Mouse (Mus musculus): ENCODE data around the gene Slc45a1. TPM values are rescaled to one million over a fixed set of nuclear protein-coding genes. Genes with fewer than 3 reads are reported as not detected.

Slc45a1 gene
- polyA plus RNA-seq, 1 experiment from 2014 or later = 0.80 TPM

- Histone ChIP-seq H3K9ac (no peak overlapping the region), H3K27ac (no peak overlapping the region), H3K27me3 (replicated peaks) (no peaks in the 10 kb centered on the region), H3K9me3 (no peaks in the 10 kb centered on the region), H3K4me1 (replicated peaks) (peaks cover 19% of the 10 kb centered on the region), H3K4me2 (replicated peaks) (no peak overlapping the region), H3K36me3 (no peaks in the 10 kb centered on the region), H3K4me3 (replicated peaks) (no peak overlapping the region)
- ATAC-seq = no peak
- 48% methylated on average over 1 of the region's 1 CpGs for WGBS
Observed at GRCm38 (mm10) chr4:150598686-150599085, 53.3 kb downstream of the Slc45a1 start.

GRCm38 (mm10) chr4:150595991-150596390 lies 56.0 kb downstream of the Slc45a1 start:
- Histone ChIP-seq H3K27me3 (replicated peaks) (no peaks in the 10 kb centered on the region), H3K9me3 (no peaks in the 10 kb centered on the region), H3K4me3 (replicated peaks) (no peak overlapping the region), H3K27ac (no peak overlapping the region), H3K4me1 (replicated peaks) (peaks cover 32% of the 10 kb centered on the region), H3K36me3 (no peaks in the 10 kb centered on the region), H3K4me2 (replicated peaks) (no peak overlapping the region), H3K9ac (no peak overlapping the region)
- WGBS = 67% methylated on average over 5 of the region's 5 CpGs
- no peak for ATAC-seq

GRCm38 (mm10) chr4:150595071-150595470 lies 56.9 kb downstream of the Slc45a1 start:
- no peak overlapping the region for H3K27ac ChIP-seq
- no peaks in the 10 kb centered on the region for H3K36me3 ChIP-seq
- ATAC-seq = no peak
- no peaks in the 10 kb centered on the region for H3K27me3 ChIP-seq (replicated peaks)
- no peak overlapping the region for H3K9ac ChIP-seq
- H3K4me3 ChIP-seq (replicated peaks) = no peak overlapping the region
- no peak overlapping the region for H3K4me2 ChIP-seq (replicated peaks)
- H3K9me3 ChIP-seq = no peaks in the 10 kb centered on the region
- H3K4me1 ChIP-seq (replicated peaks) = peaks cover 39% of the 10 kb centered on the region
- 61% methylated on average over 3 of the region's 3 CpGs for WGBS

- whole genome bisulfite sequencing = 87% methylated on average over 4 of the region's 4 CpGs
- Histone ChIP-seq H3K36me3 (no peaks in the 10 kb centered on the region), H3K4me1 (replicated peaks) (peaks cover 33% of the 10 kb centered on the region), H3K4me2 (replicated peaks) (no peak overlapping the region), H3K27ac (no peak overlapping the region), H3K27me3 (replicated peaks) (no peaks in the 10 kb centered on the region), H3K9me3 (no peaks in the 10 kb centered on the region), H3K9ac (no peak overlapping the region), H3K4me3 (replicated peaks) (no peak overlapping the region)
- ATAC-seq = no peak
Observed at GRCm38 (mm10) chr4:150594298-150594829, 57.6 kb downstream of the Slc45a1 start.

GRCm38 (mm10) chr4:150593473-150594217 lies 58.3 kb downstream of the Slc45a1 start:
- H3K4me1 ChIP-seq (replicated peaks) = peaks cover 30% of the 10 kb centered on the region
- H3K36me3 ChIP-seq = no peaks in the 10 kb centered on the region
- no peak overlapping the region for H3K9ac ChIP-seq
- H3K4me2 ChIP-seq (replicated peaks) = no peak overlapping the region
- no peak for ATAC-seq
- H3K27me3 ChIP-seq (replicated peaks) = no peaks in the 10 kb centered on the region
- H3K27ac ChIP-seq = 0 out of 2 replicates have a peak overlapping the region, but pooled peaks have one; percentile 2
- H3K9me3 ChIP-seq = no peaks in the 10 kb centered on the region
- 66% methylated on average over 4 of the region's 4 CpGs for WGBS
- no peak overlapping the region for H3K4me3 ChIP-seq (replicated peaks)

- no peaks in the 10 kb centered on the region for H3K27me3 ChIP-seq (replicated peaks)
- ATAC-seq = peak; percentile 14; the same call in 1 of the 2 replicates
- H3K9ac ChIP-seq = no peak overlapping the region
- WGBS = 43% methylated on average over 6 of the region's 6 CpGs
- no peaks in the 10 kb centered on the region for H3K9me3 ChIP-seq
- no peak overlapping the region for H3K4me3 ChIP-seq (replicated peaks)
- H3K36me3 ChIP-seq = no peaks in the 10 kb centered on the region
- H3K27ac ChIP-seq = 0 out of 2 replicates have a peak overlapping the region, but pooled peaks have one; percentile 7
- peaks cover 30% of the 10 kb centered on the region for H3K4me1 ChIP-seq (replicated peaks)
- no peak overlapping the region for H3K4me2 ChIP-seq (replicated peaks)
Observed at GRCm38 (mm10) chr4:150592087-150592486, 59.9 kb downstream of the Slc45a1 start.

GRCm38 (mm10) chr4:150591602-150592001 lies 60.4 kb downstream of the Slc45a1 start:
- H3K9ac ChIP-seq = no peak overlapping the region
- H3K27ac ChIP-seq = 0 out of 2 replicates have a peak overlapping the region, but pooled peaks have one; percentile 18
- no peaks in the 10 kb centered on the region for H3K9me3 ChIP-seq
- no peaks in the 10 kb centered on the region for H3K36me3 ChIP-seq
- no peak overlapping the region for H3K4me2 ChIP-seq (replicated peaks)
- H3K4me1 ChIP-seq (replicated peaks) = peaks cover 34% of the 10 kb centered on the region
- H3K4me3 ChIP-seq (replicated peaks) = no peak overlapping the region
- H3K27me3 ChIP-seq (replicated peaks) = no peaks in the 10 kb centered on the region
- 50% methylated on average over 4 of the region's 4 CpGs for WGBS
- no peak for ATAC-seq

- H3K9ac ChIP-seq = no peak overlapping the region
- ATAC-seq = no peak
- no peaks in the 10 kb centered on the region for H3K27me3 ChIP-seq (replicated peaks)
- no peaks in the 10 kb centered on the region for H3K36me3 ChIP-seq
- H3K4me2 ChIP-seq (replicated peaks) = no peak overlapping the region
- no peak overlapping the region for H3K27ac ChIP-seq
- no peaks in the 10 kb centered on the region for H3K9me3 ChIP-seq
- no peak overlapping the region for H3K4me3 ChIP-seq (replicated peaks)
- WGBS = 35% methylated on average over 3 of the region's 3 CpGs
- H3K4me1 ChIP-seq (replicated peaks) = peaks cover 36% of the 10 kb centered on the region
Observed at GRCm38 (mm10) chr4:150590621-150591282, 61.2 kb downstream of the Slc45a1 start.

GRCm38 (mm10) chr4:150588300-150588621 lies 63.7 kb downstream of the Slc45a1 start:
- Histone ChIP-seq H3K4me3 (replicated peaks) (no peak overlapping the region), H3K27me3 (replicated peaks) (no peaks in the 10 kb centered on the region), H3K4me2 (replicated peaks) (no peak overlapping the region), H3K27ac (no peak overlapping the region), H3K9me3 (no peaks in the 10 kb centered on the region), H3K9ac (no peak overlapping the region), H3K4me1 (replicated peaks) (peaks cover 56% of the 10 kb centered on the region), H3K36me3 (no peaks in the 10 kb centered on the region)
- WGBS = 62% methylated on average over 2 of the region's 2 CpGs
- ATAC-seq = no peak

- 0 out of 2 replicates have a peak overlapping the region, but pooled peaks have one; percentile 15 for H3K4me2 ChIP-seq (replicated peaks)
- no peak overlapping the region for H3K4me3 ChIP-seq (replicated peaks)
- no peaks in the 10 kb centered on the region for H3K36me3 ChIP-seq
- H3K27me3 ChIP-seq (replicated peaks) = no peaks in the 10 kb centered on the region
- 51% methylated on average over 8 of the region's 8 CpGs for WGBS
- no peak for ATAC-seq
- H3K27ac ChIP-seq = no peak overlapping the region
- H3K9me3 ChIP-seq = no peaks in the 10 kb centered on the region
- H3K4me1 ChIP-seq (replicated peaks) = peaks cover 60% of the 10 kb centered on the region
- no peak overlapping the region for H3K9ac ChIP-seq
Observed at GRCm38 (mm10) chr4:150587597-150588299, 64.2 kb downstream of the Slc45a1 start.

- no peak for ATAC-seq
- Histone ChIP-seq H3K36me3 (no peaks in the 10 kb centered on the region), H3K4me1 (replicated peaks) (peaks cover 63% of the 10 kb centered on the region), H3K9me3 (no peaks in the 10 kb centered on the region), H3K4me3 (replicated peaks) (no peak overlapping the region), H3K9ac (no peak overlapping the region), H3K27ac (no peak overlapping the region), H3K4me2 (replicated peaks) (no peak overlapping the region), H3K27me3 (replicated peaks) (no peaks in the 10 kb centered on the region)
- 73% methylated on average over 5 of the region's 5 CpGs for WGBS
Observed at GRCm38 (mm10) chr4:150586275-150586674, 65.7 kb downstream of the Slc45a1 start.

- 91% methylated on average over 2 of the region's 2 CpGs for WGBS
- H3K27me3 ChIP-seq (replicated peaks) = no peaks in the 10 kb centered on the region
- no peak for ATAC-seq
- H3K4me1 ChIP-seq (replicated peaks) = peaks cover 65% of the 10 kb centered on the region
- H3K36me3 ChIP-seq = no peaks in the 10 kb centered on the region
- H3K4me3 ChIP-seq (replicated peaks) = no peak overlapping the region
- H3K9ac ChIP-seq = no peak overlapping the region
- H3K4me2 ChIP-seq (replicated peaks) = no peak overlapping the region
- no peaks in the 10 kb centered on the region for H3K9me3 ChIP-seq
- no peak overlapping the region for H3K27ac ChIP-seq
Observed at GRCm38 (mm10) chr4:150585800-150586199, 66.2 kb downstream of the Slc45a1 start.
